Mouse (Mus musculus) midbrain, embryonic 10.5 days (tissue): ENCODE measurements at regions not wholly inside any gene's neighbourhood (a gene's known extent, or its start where the extent isn't known, plus 50 kb on each side); places are given as distances from the start of the nearest gene placed in this dataset.

Experiments used
- DNase-seq: peaks from one replicate; pipeline ENCODE4 v3.0.0-alpha.2; 2017; ENCODE audit warnings: low spot score
- H3K27ac ChIP-seq: fragments of 300-500 bp; sonication (generic); replicated peaks from 2 replicates; pipeline ENCODE4 v1.5.1; 2016; ENCODE audit warnings: mild to moderate bottlenecking
- H3K27me3 ChIP-seq: fragments of 300-500 bp; sonication (generic); 2 replicates; pipeline ENCODE4 v1.6.1; 2016; ENCODE audit warnings: low read depth, mild to moderate bottlenecking; ENCODE audit not compliant: poor library complexity, severe bottlenecking
- H3K36me3 ChIP-seq: fragments of 300-500 bp; sonication (generic); 2 replicates; pipeline ENCODE4 v1.6.1; 2016; ENCODE audit warnings: mild to moderate bottlenecking, moderate library complexity
- H3K4me1 ChIP-seq: fragments of 300-500 bp; sonication (generic); 2 replicates; pipeline ENCODE4 v1.6.1; 2016
- H3K4me3 ChIP-seq: fragments of 300-500 bp; sonication (generic); 2 replicates; pipeline ENCODE4 v1.5.1; 2016; ENCODE audit warnings: mild to moderate bottlenecking, moderate library complexity
- H3K9me3 ChIP-seq: fragments of 300-500 bp; sonication (generic); replicated peaks from 2 replicates; pipeline ENCODE4 v1.6.1; 2016; ENCODE audit warnings: mild to moderate bottlenecking
- WGBS: fragments of 180-500 bp; shearing (Covaris S2); methylation state at CpG from one replicate; pipeline ENCODE4 v1.1.7; 2016; 5-methylcytosine and 5-hydroxymethylcytosine counted together

DNA sequence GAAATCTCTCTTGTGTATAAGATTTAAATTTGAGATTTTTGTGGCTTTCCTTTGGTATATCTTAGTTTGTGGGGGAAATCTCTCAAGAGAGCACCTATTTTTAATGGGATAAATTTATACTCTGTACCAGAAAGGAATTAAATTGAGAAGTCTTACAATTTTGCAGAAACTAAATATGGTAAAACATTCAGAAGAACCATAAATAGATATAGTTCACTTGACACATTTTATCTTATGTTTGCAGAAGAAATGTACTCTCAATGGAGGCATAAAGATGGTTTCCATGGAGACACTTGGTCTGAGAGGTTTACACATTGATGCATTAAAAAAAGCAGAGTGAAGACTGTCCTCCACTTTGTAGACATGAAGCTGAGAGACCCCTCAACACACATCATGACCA is 86.9 kb downstream of the Ndufa10 start:
- no peaks in the 10 kb centered on the region for H3K36me3 ChIP-seq
- H3K9me3 ChIP-seq, result 0 out of 2 replicates have a peak, but pooled peaks cover 11% of the 10 kb centered on the region
- no peak for DNase-seq
- H3K27ac ChIP-seq, result no peak overlapping the region
- H3K4me3 ChIP-seq, result no peak overlapping the region
- no peaks in the 10 kb centered on the region for H3K27me3 ChIP-seq
- H3K4me1 ChIP-seq, result no peaks in the 10 kb centered on the region

DNA sequence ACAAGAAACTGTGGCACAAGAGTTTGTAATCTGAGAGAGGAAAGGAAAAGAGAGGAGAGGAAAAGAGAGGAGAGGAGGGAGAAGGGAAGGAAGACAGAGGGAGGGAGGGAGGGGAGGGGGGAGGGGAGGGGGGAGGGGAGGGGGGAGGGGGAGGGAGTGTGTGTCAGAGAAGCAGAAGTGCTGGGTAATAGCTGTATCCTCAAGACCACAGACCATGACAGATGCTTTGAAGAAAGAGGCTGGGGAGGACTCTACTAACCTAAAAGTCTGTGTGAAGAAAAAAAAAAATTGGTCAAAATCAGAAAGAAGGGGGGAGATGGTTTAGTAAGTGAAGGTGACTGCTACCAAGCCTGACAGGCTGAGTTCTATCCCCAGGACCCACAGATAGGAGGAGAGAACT is 88.7 kb downstream of the Ndufa10 start:
- Histone ChIP-seq H3K9me3 (0 out of 2 replicates have a peak, but pooled peaks cover 11% of the 10 kb centered on the region), H3K36me3 (no peaks in the 10 kb centered on the region), H3K27me3 (no peaks in the 10 kb centered on the region), H3K27ac (no peak overlapping the region), H3K4me3 (no peak overlapping the region), H3K4me1 (no peaks in the 10 kb centered on the region)
- no peak for DNase-seq

GRCm38 (mm10) chr1:92383749-92384148 is 89.9 kb downstream of the Ndufa10 start:
- Histone ChIP-seq H3K4me1 (peaks cover 8% of the 10 kb centered on the region), H3K27ac (no peak overlapping the region), H3K9me3 (0 out of 2 replicates have a peak, but pooled peaks cover 11% of the 10 kb centered on the region), H3K4me3 (no peak overlapping the region), H3K27me3 (no peaks in the 10 kb centered on the region), H3K36me3 (no peaks in the 10 kb centered on the region)
- no peak for DNase-seq
- WGBS, result 74% methylated on average over 4 of the region's 4 CpGs

- Histone ChIP-seq H3K4me3 (no peak overlapping the region), H3K9me3 (no peaks in the 10 kb centered on the region), H3K27ac (no peak overlapping the region), H3K27me3 (no peaks in the 10 kb centered on the region), H3K36me3 (no peaks in the 10 kb centered on the region), H3K4me1 (peaks cover 9% of the 10 kb centered on the region)
- 79% methylated on average over 3 of the region's 3 CpGs for WGBS
- DNase-seq, result no peak
Measured at GRCm38 (mm10) chr1:92379510-92379886, 94.2 kb downstream of the Ndufa10 start.

DNA sequence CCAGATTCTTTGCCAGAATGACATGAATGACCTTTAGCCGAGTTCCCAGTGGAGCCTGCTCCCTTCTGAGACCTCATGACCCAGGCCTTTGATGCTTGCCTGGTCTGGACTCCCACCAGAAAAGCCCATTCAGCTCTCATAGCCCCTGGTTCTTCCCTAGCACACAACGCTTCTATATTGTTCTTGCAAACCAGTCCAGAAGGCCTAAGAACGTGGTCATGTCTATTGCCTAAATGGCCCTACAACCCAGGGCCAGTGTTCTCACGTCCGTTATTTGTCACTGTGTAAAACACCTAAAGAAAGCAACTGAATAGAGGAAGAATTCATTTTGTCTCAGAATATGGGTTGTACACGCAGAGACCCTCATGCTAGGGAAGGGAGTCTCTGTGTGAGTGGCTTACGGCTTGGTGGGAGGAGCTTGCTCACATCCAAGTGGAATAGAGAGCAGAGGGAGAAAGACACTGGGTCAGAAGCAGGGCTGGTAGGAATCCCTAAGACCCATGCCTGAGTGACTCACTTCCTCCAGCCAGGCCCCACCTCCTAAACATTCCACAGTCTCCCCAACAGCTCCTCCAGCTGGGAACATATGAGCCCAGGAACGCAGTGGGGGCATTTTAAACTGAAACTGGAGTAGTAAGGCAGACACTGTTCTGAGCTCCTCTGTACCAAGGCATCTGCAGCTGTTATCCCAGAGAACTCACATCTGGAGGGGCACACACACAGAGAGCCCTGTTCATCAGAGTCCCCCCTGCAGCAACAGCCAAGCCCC is 94.7 kb downstream of the Ndufa10 start:
- H3K9me3 ChIP-seq, result no peaks in the 10 kb centered on the region
- H3K4me1 ChIP-seq, result peaks cover 9% of the 10 kb centered on the region
- no peaks in the 10 kb centered on the region for H3K27me3 ChIP-seq
- no peaks in the 10 kb centered on the region for H3K36me3 ChIP-seq
- WGBS, result 56% methylated on average over 8 of the region's 8 CpGs
- no peak overlapping the region for H3K4me3 ChIP-seq
- H3K27ac ChIP-seq, result no peak overlapping the region
- peak; percentile 31 for DNase-seq

- Histone ChIP-seq H3K4me1 (peaks cover 20% of the 10 kb centered on the region), H3K27me3 (no peaks in the 10 kb centered on the region), H3K9me3 (no peaks in the 10 kb centered on the region), H3K36me3 (no peaks in the 10 kb centered on the region), H3K4me3 (no peak overlapping the region), H3K27ac (no peak overlapping the region)
- 90% methylated on average over 4 of the region's 4 CpGs for WGBS
- DNase-seq, result no peak
Measured at GRCm38 (mm10) chr1:92376456-92376855, 97.2 kb downstream of the Ndufa10 start.

GRCm38 (mm10) chr1:92372222-92372990 is 101.3 kb downstream of the Ndufa10 start:
- no peak for DNase-seq
- no peak overlapping the region for H3K4me3 ChIP-seq
- H3K36me3 ChIP-seq, result no peaks in the 10 kb centered on the region
- H3K9me3 ChIP-seq, result no peaks in the 10 kb centered on the region
- WGBS, result 89% methylated on average over 5 of the region's 5 CpGs
- H3K27ac ChIP-seq, result peak overlapping the region; percentile 13; the same call in 1 of the 2 replicates
- H3K27me3 ChIP-seq, result no peaks in the 10 kb centered on the region
- peaks cover 13% of the 10 kb centered on the region for H3K4me1 ChIP-seq

GRCm38 (mm10) chr1:92371357-92371981 is 102.2 kb downstream of the Ndufa10 start:
- Histone ChIP-seq H3K4me1 (peaks cover 13% of the 10 kb centered on the region), H3K36me3 (no peaks in the 10 kb centered on the region), H3K27ac (0 out of 2 replicates have a peak overlapping the region, but pooled peaks have one; percentile 13), H3K9me3 (no peaks in the 10 kb centered on the region), H3K27me3 (no peaks in the 10 kb centered on the region), H3K4me3 (no peak overlapping the region)
- no peak for DNase-seq
- 80% methylated on average over 11 of the region's 11 CpGs for WGBS

- 92% methylated on average over 4 of the region's 4 CpGs for WGBS
- no peak overlapping the region for H3K27ac ChIP-seq
- DNase-seq, result no peak
- no peaks in the 10 kb centered on the region for H3K36me3 ChIP-seq
- no peak overlapping the region for H3K4me3 ChIP-seq
- H3K27me3 ChIP-seq, result no peaks in the 10 kb centered on the region
- H3K9me3 ChIP-seq, result no peaks in the 10 kb centered on the region
- peaks cover 13% of the 10 kb centered on the region for H3K4me1 ChIP-seq
Measured at GRCm38 (mm10) chr1:92370842-92371241, 102.8 kb downstream of the Ndufa10 start.

- H3K36me3 ChIP-seq, result no peaks in the 10 kb centered on the region
- H3K9me3 ChIP-seq, result no peaks in the 10 kb centered on the region
- H3K27me3 ChIP-seq, result no peaks in the 10 kb centered on the region
- WGBS, result 89% methylated on average over 5 of the region's 5 CpGs
- H3K4me1 ChIP-seq, result peaks cover 13% of the 10 kb centered on the region
- H3K27ac ChIP-seq, result no peak overlapping the region
- H3K4me3 ChIP-seq, result no peak overlapping the region
- no peak for DNase-seq
Measured at GRCm38 (mm10) chr1:92369972-92370371, 103.7 kb downstream of the Ndufa10 start.

GRCm38 (mm10) chr1:92366249-92366648 is 107.4 kb downstream of the Ndufa10 start:
- H3K27me3 ChIP-seq, result no peaks in the 10 kb centered on the region
- H3K9me3 ChIP-seq, result no peaks in the 10 kb centered on the region
- DNase-seq, result no peak
- peaks cover under 1% of the 10 kb centered on the region for H3K4me1 ChIP-seq
- H3K27ac ChIP-seq, result no peak overlapping the region
- WGBS, result 80% methylated on average over 5 of the region's 5 CpGs
- no peaks in the 10 kb centered on the region for H3K36me3 ChIP-seq
- H3K4me3 ChIP-seq, result no peak overlapping the region

DNA sequence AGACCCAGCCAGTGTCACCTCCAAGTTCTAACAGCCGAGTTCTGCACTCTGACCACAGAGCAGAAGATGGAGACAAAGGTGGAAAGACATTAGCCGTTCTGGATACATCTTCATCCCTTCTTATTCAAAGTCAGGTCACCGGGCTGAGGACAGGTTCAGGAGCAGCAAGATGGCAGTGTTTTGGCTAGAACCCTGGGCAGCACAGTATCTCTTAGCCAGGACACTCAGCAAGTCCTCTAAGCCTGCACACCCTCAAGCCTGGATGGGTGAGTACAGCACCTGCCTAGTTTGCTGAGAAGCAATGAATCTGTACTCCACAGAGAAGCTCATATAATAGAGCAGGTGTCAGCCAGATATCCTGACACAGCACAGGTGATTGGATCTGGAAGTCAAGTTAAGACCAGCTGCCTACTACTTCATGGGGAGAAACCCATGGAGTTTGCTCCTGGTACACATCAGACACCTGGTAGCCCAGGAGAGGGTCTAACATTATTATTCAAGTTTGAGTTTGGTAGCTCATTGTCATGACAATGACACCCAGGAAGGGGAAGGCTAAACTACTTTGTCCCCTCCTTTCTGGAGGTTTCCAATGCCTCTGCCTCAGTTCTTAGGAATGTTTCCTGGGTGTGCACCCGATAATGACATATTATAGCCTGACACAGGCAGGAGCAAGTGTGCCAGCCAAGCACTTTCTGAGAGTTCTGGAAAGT is 108.1 kb downstream of the Ndufa10 start:
- Histone ChIP-seq H3K4me3 (no peak overlapping the region), H3K27ac (no peak overlapping the region), H3K9me3 (no peaks in the 10 kb centered on the region), H3K4me1 (no peaks in the 10 kb centered on the region), H3K27me3 (no peaks in the 10 kb centered on the region), H3K36me3 (no peaks in the 10 kb centered on the region)
- WGBS, result 85% methylated on average over 4 of the region's 4 CpGs
- no peak for DNase-seq
